Mouse (Mus musculus) spleen, adult 2 months (tissue): ENCODE measurements around the gene Inpp4b.

Source experiments
- CTCF ChIP-seq: fragments of 200-500 bp; IDR thresholded peaks from 2 replicates; pipeline ENCODE4 v1.5.1; 2011; ENCODE audit warnings: mild to moderate bottlenecking, inconsistent platforms; ENCODE audit not compliant: insufficient read depth, insufficient read length, insufficient replicate concordance; ENCODE audit errors: extremely low read depth
- POLR2A ChIP-seq: fragments of 200-500 bp; IDR thresholded peaks from 2 replicates; pipeline ENCODE4 v1.6.1; 2011; ENCODE audit warnings: low read depth, low read length, inconsistent platforms

GRCm38 (mm10) chr8:81349452-81349851, 7.1 kb downstream of the Inpp4b start:
- no peak for TF ChIP-seq POLR2A
- TF ChIP-seq CTCF: peak; percentile 49; the same call in 1 of the 2 replicates
